Mouse (Mus musculus) forebrain, embryonic 14.5 days (tissue): ENCODE measurements at regions not wholly inside any gene's neighbourhood (a gene's known extent, or its start where the extent isn't known, plus 50 kb on each side); places are given as distances from the start of the nearest gene placed in this dataset.

Experiments used
- ATAC-seq: fragments of 200-750 bp; cut with Nextera tagmentation; 2 replicates; pipeline ENCODE4 v1.8.0; 2017; ENCODE audit warnings: mild to moderate bottlenecking, moderate library complexity
- DNase-seq: peaks from one replicate; pipeline ENCODE4 v3.0.0-alpha.2; 2015; ENCODE audit warnings: low spot score
- H3K27ac ChIP-seq: fragments of 300-500 bp; sonication (generic); 2 replicates; pipeline ENCODE4 v1.5.1; 2014; ENCODE audit warnings: low read depth, mild to moderate bottlenecking, control low read depth, low read length, moderate library complexity
- H3K27me3 ChIP-seq: fragments of 300-500 bp; sonication (generic); replicated peaks from 2 replicates; pipeline ENCODE4 v1.6.1; 2014; ENCODE audit warnings: low read length, control low read depth, mixed read lengths; ENCODE audit not compliant: control insufficient read depth, insufficient read depth
- H3K36me3 ChIP-seq: fragments of 300-500 bp; sonication (generic); 2 replicates; pipeline ENCODE4 v1.6.1; 2014; ENCODE audit warnings: low read length, control low read depth; ENCODE audit not compliant: control insufficient read depth, insufficient read depth
- H3K4me1 ChIP-seq: fragments of 300-500 bp; sonication (generic); 2 replicates; pipeline ENCODE4 v1.6.1; 2014; ENCODE audit warnings: antibody characterized with exemption, low read length, control low read depth; ENCODE audit not compliant: control insufficient read depth, insufficient read depth
- H3K4me2 ChIP-seq: fragments of 300-500 bp; sonication (generic); 2 replicates; pipeline ENCODE4 v1.6.1; 2014; ENCODE audit warnings: mild to moderate bottlenecking, control low read depth, low read length
- H3K4me3 ChIP-seq: fragments of 300-500 bp; sonication (generic); 2 replicates; pipeline ENCODE4 v1.5.1; 2014; ENCODE audit warnings: low read depth, low read length, control low read depth
- H3K9ac ChIP-seq: fragments of 300-500 bp; sonication (generic); 2 replicates; pipeline ENCODE4 v1.6.1; 2014; ENCODE audit warnings: mild to moderate bottlenecking, low read length, control low read depth, moderate library complexity
- H3K9me3 ChIP-seq: fragments of 300-500 bp; sonication (generic); replicated peaks from 2 replicates; pipeline ENCODE4 v1.6.1; 2016; ENCODE audit warnings: low read length, control low read depth, mixed read lengths; ENCODE audit not compliant: control insufficient read depth
- WGBS: fragments of 180-500 bp; shearing (Covaris S2); extraction: QIAGEN DNeasy Blood & Tissue Kit; methylation state at CpG from one replicate; pipeline ENCODE4 v1.1.7; 2014; 5-methylcytosine and 5-hydroxymethylcytosine counted together

DNA sequence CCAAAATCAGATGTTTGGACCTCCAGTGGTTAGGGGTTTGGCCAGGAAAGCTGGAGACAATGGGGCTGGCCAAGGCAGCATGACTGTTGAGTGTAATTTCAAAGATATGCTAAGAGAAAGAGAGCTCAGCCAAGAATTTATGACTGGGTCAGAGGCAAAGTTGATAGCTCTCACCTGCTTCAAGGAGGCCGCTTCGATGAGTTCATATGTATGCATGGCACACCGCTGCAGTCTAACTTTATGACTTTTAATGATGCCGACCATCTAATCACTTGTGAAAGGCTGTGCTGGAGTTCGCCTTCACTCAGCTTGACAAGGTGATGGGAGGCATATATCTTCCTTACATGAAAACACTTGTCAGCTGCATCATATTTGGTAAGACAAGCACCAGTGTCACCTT, 225.4 kb upstream of the Ednra start:
- WGBS, result 96% methylated on average over 5 of the region's 5 CpGs
- DNase-seq, result no peak
- no peaks in the 10 kb centered on the region for H3K36me3 ChIP-seq
- no peak overlapping the region for H3K9ac ChIP-seq
- no peak overlapping the region for H3K4me2 ChIP-seq
- H3K27ac ChIP-seq, result no peak overlapping the region
- H3K4me3 ChIP-seq, result no peak overlapping the region
- no peaks in the 10 kb centered on the region for H3K27me3 ChIP-seq
- no peak for ATAC-seq
- no peaks in the 10 kb centered on the region for H3K4me1 ChIP-seq
- H3K9me3 ChIP-seq, result no peaks in the 10 kb centered on the region

- Histone ChIP-seq H3K9me3 (no peaks in the 10 kb centered on the region), H3K4me1 (no peaks in the 10 kb centered on the region), H3K27ac (no peak overlapping the region), H3K4me3 (no peak overlapping the region), H3K27me3 (no peaks in the 10 kb centered on the region), H3K9ac (no peak overlapping the region), H3K4me2 (no peak overlapping the region), H3K36me3 (no peaks in the 10 kb centered on the region)
- DNase-seq (no peak), ATAC-seq (no peak)
- WGBS, result 88% methylated on average over 4 of the region's 4 CpGs
These were observed 234.6 kb upstream of the Ednra start for GRCm38 (mm10) chr8:77958814-77959372.

GRCm38 (mm10) chr8:77963102-77963698, 238.9 kb upstream of the Ednra start:
- DNase-seq, result peak; percentile 10
- H3K27me3 ChIP-seq, result no peaks in the 10 kb centered on the region
- no peaks in the 10 kb centered on the region for H3K4me1 ChIP-seq
- no peak overlapping the region for H3K4me2 ChIP-seq
- H3K9me3 ChIP-seq, result no peaks in the 10 kb centered on the region
- H3K4me3 ChIP-seq, result no peak overlapping the region
- H3K27ac ChIP-seq, result no peak overlapping the region
- H3K36me3 ChIP-seq, result no peaks in the 10 kb centered on the region
- H3K9ac ChIP-seq, result no peak overlapping the region
- WGBS, result 52% methylated on average over 3 of the region's 3 CpGs
- ATAC-seq, result no peak

DNA sequence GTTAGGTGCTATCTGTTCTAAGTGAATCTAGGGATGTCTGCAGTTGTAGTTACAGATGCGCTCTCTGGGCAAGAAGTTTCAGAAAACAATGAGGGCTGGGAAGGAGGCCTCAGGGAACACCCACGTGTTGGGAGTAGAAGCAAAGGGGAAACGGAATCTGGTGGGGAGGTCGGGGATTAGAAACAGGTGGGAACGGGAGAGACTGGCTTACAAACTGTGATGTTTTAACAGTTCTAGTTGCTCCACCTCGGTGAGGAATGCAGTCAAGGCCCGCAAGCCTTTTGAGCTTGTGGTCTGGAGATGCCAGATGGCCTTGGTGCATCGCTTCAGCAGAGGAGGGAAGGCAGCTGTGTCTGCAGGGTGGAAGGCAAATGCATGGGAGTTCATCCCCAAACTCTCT, 242.7 kb upstream of the Ttc29 start:
- Histone ChIP-seq H3K9ac (no peak overlapping the region), H3K4me3 (no peak overlapping the region), H3K27me3 (no peaks in the 10 kb centered on the region), H3K4me2 (no peak overlapping the region), H3K27ac (no peak overlapping the region), H3K36me3 (no peaks in the 10 kb centered on the region), H3K9me3 (no peaks in the 10 kb centered on the region), H3K4me1 (no peaks in the 10 kb centered on the region)
- no peak for ATAC-seq
- no peak for DNase-seq
- 80% methylated on average over 8 of the region's 8 CpGs for WGBS

- Histone ChIP-seq H3K9me3 (no peaks in the 10 kb centered on the region), H3K4me1 (no peaks in the 10 kb centered on the region), H3K4me2 (no peak overlapping the region), H3K4me3 (no peak overlapping the region), H3K9ac (no peak overlapping the region), H3K36me3 (no peaks in the 10 kb centered on the region), H3K27ac (no peak overlapping the region), H3K27me3 (no peaks in the 10 kb centered on the region)
- no peak for DNase-seq
- WGBS, result 84% methylated on average over 4 of the region's 4 CpGs
- ATAC-seq, result no peak
These were observed 239.4 kb upstream of the Ttc29 start for GRCm38 (mm10) chr8:77973714-77974113.

DNA sequence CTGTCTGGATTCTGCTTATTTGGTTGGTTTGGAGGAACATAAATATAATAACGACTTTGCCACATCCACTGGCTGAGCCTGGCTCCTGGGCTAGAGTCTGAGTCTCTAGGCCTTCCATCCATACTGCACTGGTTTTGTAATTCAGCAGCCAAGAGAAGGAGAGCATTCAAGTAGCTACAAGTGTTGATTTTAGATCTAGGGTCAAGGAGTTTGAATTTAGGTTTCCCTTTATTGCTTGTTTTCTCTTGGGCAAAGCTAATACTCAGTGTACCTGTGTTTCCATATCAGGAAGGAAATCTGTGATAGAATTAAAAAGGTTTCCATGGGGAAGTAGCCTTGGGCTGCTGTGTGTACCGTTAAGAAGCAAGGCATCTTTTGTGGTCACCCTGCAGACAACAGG, 234.0 kb upstream of the Ttc29 start:
- DNase-seq, result no peak
- Histone ChIP-seq H3K4me3 (no peak overlapping the region), H3K4me2 (no peak overlapping the region), H3K27ac (no peak overlapping the region), H3K27me3 (no peaks in the 10 kb centered on the region), H3K9ac (no peak overlapping the region), H3K36me3 (no peaks in the 10 kb centered on the region), H3K9me3 (no peaks in the 10 kb centered on the region), H3K4me1 (no peaks in the 10 kb centered on the region)
- WGBS, result 57% methylated on average over 2 of the region's 2 CpGs
- no peak for ATAC-seq

DNA sequence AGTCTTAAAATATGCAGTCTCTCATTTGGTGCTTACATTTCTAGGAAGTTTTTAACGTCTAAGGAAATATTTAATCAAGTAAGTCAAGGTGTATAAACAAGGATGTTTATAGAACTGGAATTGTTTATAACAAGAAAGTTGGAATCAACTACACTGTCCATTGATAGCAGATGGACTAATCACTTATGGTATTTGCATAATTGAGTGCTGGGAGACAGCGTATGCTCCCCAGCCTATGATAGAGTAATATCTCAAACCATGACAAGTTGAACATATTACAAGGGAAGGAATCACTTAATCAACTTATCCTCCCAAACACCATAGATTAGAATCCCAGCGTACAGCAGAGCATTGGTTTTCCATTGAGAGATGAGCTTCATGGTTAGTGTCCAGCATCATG, 232.4 kb upstream of the Ttc29 start:
- Histone ChIP-seq H3K9ac (no peak overlapping the region), H3K27me3 (no peaks in the 10 kb centered on the region), H3K4me3 (no peak overlapping the region)

DNA sequence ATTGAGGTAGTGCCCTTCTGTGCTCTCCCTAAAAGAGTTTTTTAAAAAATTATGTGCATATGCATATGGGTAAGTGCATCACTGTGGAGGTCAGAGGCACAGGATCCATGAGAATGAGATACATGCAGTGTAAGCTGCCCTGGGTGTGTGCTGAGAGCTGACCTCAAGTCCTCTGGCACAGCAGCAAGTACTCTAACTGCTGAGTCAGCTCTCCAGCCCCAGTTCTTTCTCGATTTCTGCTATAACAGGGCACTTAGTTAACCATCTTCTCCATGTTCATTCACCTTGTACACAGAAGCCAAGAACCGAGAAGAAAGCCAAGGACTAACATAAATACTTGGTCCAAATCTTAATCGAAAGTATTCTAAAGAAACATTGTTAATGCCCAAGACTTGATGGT, 231.1 kb upstream of the Ttc29 start:
- Histone ChIP-seq H3K9ac (no peak overlapping the region), H3K36me3 (no peaks in the 10 kb centered on the region), H3K9me3 (no peaks in the 10 kb centered on the region), H3K27me3 (no peaks in the 10 kb centered on the region), H3K4me1 (no peaks in the 10 kb centered on the region), H3K4me3 (no peak overlapping the region), H3K27ac (no peak overlapping the region), H3K4me2 (no peak overlapping the region)
- WGBS, result 82% methylated on average over 3 of the region's 3 CpGs
- ATAC-seq, result no peak
- DNase-seq, result no peak

More for the DNA sequence above, 232.4 kb upstream of the Ttc29 start:
- Histone ChIP-seq H3K27ac (no peak overlapping the region), H3K4me1 (no peaks in the 10 kb centered on the region), H3K4me2 (no peak overlapping the region), H3K36me3 (no peaks in the 10 kb centered on the region), H3K9me3 (no peaks in the 10 kb centered on the region)
- DNase-seq, result no peak
- no peak for ATAC-seq
- WGBS, result 94% methylated on average over 3 of the region's 3 CpGs

GRCm38 (mm10) chr8:77983476-77983875, 229.6 kb upstream of the Ttc29 start:
- WGBS, result 38% methylated on average over 3 of the region's 3 CpGs
- DNase-seq, result no peak

More at GRCm38 (mm10) chr8:77983476-77983875, 229.6 kb upstream of the Ttc29 start:
- no peak overlapping the region for H3K4me3 ChIP-seq
- H3K9me3 ChIP-seq, result no peaks in the 10 kb centered on the region
- no peak overlapping the region for H3K9ac ChIP-seq
- no peaks in the 10 kb centered on the region for H3K27me3 ChIP-seq
- H3K36me3 ChIP-seq, result no peaks in the 10 kb centered on the region
- no peak overlapping the region for H3K4me2 ChIP-seq
- no peak for ATAC-seq
- H3K27ac ChIP-seq, result no peak overlapping the region
- H3K4me1 ChIP-seq, result no peaks in the 10 kb centered on the region
